Mouse (Mus musculus) megakaryocyte progenitor cell, adult 5-6 weeks (primary cell): ENCODE measurements at regions not wholly inside any gene's neighbourhood (a gene's known extent, or its start where the extent isn't known, plus 50 kb on each side); places are given as distances from the start of the nearest gene placed in this dataset.

Experiments
- ATAC-seq: replicated peaks from 2 replicates; pipeline ENCODE4 v1.8.0; 2016; ENCODE audit warnings: mild to moderate bottlenecking, moderate TSS enrichment, inconsistent platforms; ENCODE audit not compliant: poor library complexity

- peak; percentile 48 for ATAC-seq
Measured at GRCm38 (mm10) chr15:60762071-60762470, 91.5 kb downstream of the Fam84b start.

GRCm38 (mm10) chr15:60760015-60760437 is 93.6 kb downstream of the Fam84b start:
- ATAC-seq = peak; percentile 81

- no peak for ATAC-seq
Measured at GRCm38 (mm10) chr15:60754246-60754645, 99.3 kb downstream of the Fam84b start.

GRCm38 (mm10) chr15:60739598-60739997 is 114.0 kb downstream of the Fam84b start:
- ATAC-seq = no peak

GRCm38 (mm10) chr15:60738258-60738657 is 115.3 kb downstream of the Fam84b start:
- no peak for ATAC-seq

- ATAC-seq = no peak
Measured at GRCm38 (mm10) chr15:60732416-60732815, 121.2 kb downstream of the Fam84b start.

GRCm38 (mm10) chr15:60728754-60729153 is 124.8 kb downstream of the Fam84b start:
- no peak for ATAC-seq

GRCm38 (mm10) chr15:60728337-60728736 is 125.2 kb downstream of the Fam84b start:
- ATAC-seq = no peak

- no peak for ATAC-seq
Measured at GRCm38 (mm10) chr15:60719332-60719731, 134.2 kb downstream of the Fam84b start.

GRCm38 (mm10) chr15:60708678-60709077 is 144.9 kb downstream of the Fam84b start:
- no peak for ATAC-seq

- no peak for ATAC-seq
Measured at GRCm38 (mm10) chr15:60706009-60706408, 147.6 kb downstream of the Fam84b start.

- no peak for ATAC-seq
Measured at GRCm38 (mm10) chr15:60701273-60701672, 152.3 kb downstream of the Fam84b start.

GRCm38 (mm10) chr15:60694746-60695145 is 158.8 kb downstream of the Fam84b start:
- ATAC-seq = no peak

- peak; percentile 60 for ATAC-seq
Measured at GRCm38 (mm10) chr15:60693751-60694500, 159.7 kb downstream of the Fam84b start.

GRCm38 (mm10) chr15:60692718-60693597 is 160.6 kb downstream of the Fam84b start:
- ATAC-seq = no peak

- ATAC-seq = no peak
Measured at GRCm38 (mm10) chr15:60692149-60692548, 161.4 kb downstream of the Fam84b start.

GRCm38 (mm10) chr15:60677397-60677796 is 176.2 kb downstream of the Fam84b start:
- no peak for ATAC-seq

GRCm38 (mm10) chr15:60657572-60657971 is 196.0 kb downstream of the Fam84b start:
- no peak for ATAC-seq

- ATAC-seq = no peak
Measured at GRCm38 (mm10) chr15:60655113-60655512, 198.5 kb downstream of the Fam84b start.

- ATAC-seq = no peak
Measured at GRCm38 (mm10) chr15:60649252-60649651, 204.3 kb downstream of the Fam84b start.

GRCm38 (mm10) chr15:60641770-60642169 is 211.8 kb downstream of the Fam84b start:
- ATAC-seq = no peak

- ATAC-seq = no peak
Measured at GRCm38 (mm10) chr15:60633457-60633850, 220.1 kb downstream of the Fam84b start.
